Mouse (Mus musculus): ENCODE data around the gene Mpp6. TPM values are rescaled to one million over a fixed set of nuclear protein-coding genes. Genes with fewer than 3 reads are reported as not detected.

The Mpp6 gene
- total and polyA plus RNA-seq, 3 experiments: 13.2 to 67.6 (median 61.7) TPM

DNA sequence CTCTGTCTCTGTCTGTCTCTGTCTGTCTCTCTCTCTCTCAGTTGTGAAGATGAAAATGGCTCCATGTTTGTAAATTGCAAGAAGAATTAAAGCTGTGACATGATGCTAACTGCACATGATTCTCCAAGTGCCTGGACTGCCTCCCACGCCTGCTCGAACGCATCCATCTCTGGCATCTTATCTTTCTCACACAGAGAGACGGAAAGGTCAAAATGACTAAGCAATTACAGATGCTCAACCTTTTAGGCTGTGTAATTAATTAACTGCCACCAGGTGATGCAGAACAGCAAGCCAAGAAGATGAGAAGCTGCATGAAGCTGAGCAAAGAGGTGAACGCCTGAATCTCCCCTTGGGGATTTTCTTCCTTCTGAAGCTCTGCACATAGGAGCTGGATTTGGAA lies 130.4 kb downstream of the Mpp6 start:
- H3K27me3 ChIP-seq (ENCODE audit: control insufficient read depth, insufficient read depth, low read length): no peaks in the 10 kb centered on the region
- H3K79me2 ChIP-seq (replicated peaks; ENCODE audit: control insufficient read depth, insufficient read depth, low read length): no peaks in the 10 kb centered on the region
- DNase-seq: no peak
- 81% methylated on average over 5 of the region's 5 CpGs for WGBS
- no peak overlapping the region for H3K27ac ChIP-seq
- intact Hi-C loops (cut with DNase I): no loop called here
- H3K9ac ChIP-seq (ENCODE audit: low read depth, low read length): no peak overlapping the region
- TF ChIP-seq CTCF (IDR thresholded peaks at IDR 0.05): no peak
- no peak for TF ChIP-seq EP300 (IDR thresholded peaks at IDR 0.05; ENCODE audit: insufficient read depth, low read depth, low read length)
- TF ChIP-seq POLR2A (IDR thresholded peaks at IDR 0.05; ENCODE audit: insufficient read depth, low read depth, low read length): no peak
- no peak overlapping the region for H3K4me3 ChIP-seq
- no peaks in the 10 kb centered on the region for H3K36me3 ChIP-seq (ENCODE audit: control insufficient read depth, insufficient read depth, low read length)
- no peaks in the 10 kb centered on the region for H3K4me1 ChIP-seq (ENCODE audit: control insufficient read depth, insufficient read depth, low read length)

- 70% methylated on average over 4 of the region's 4 CpGs for WGBS
Measured at GRCm38 (mm10) chr6:50244126-50244525, 134.1 kb downstream of the Mpp6 start.

GRCm38 (mm10) chr6:50244967-50245366 lies 134.9 kb downstream of the Mpp6 start:
- Histone ChIP-seq H3K36me3 (ENCODE audit: control insufficient read depth, insufficient read depth, low read length) (no peaks in the 10 kb centered on the region), H3K27ac (no peak overlapping the region), H3K9ac (ENCODE audit: low read depth, low read length) (no peak overlapping the region), H3K79me2 (replicated peaks; ENCODE audit: control insufficient read depth, insufficient read depth, low read length) (no peaks in the 10 kb centered on the region), H3K27me3 (ENCODE audit: control insufficient read depth, insufficient read depth, low read length) (no peaks in the 10 kb centered on the region), H3K4me3 (no peak overlapping the region), H3K4me1 (ENCODE audit: control insufficient read depth, insufficient read depth, low read length) (no peaks in the 10 kb centered on the region)
- intact Hi-C loops (cut with DNase I): no loop called here
- no peak for TF ChIP-seq EP300 (IDR thresholded peaks at IDR 0.05; ENCODE audit: insufficient read depth, low read depth, low read length)
- WGBS: 73% methylated on average over 4 of the region's 4 CpGs
- DNase-seq: no peak

More at GRCm38 (mm10) chr6:50244126-50244525, 134.1 kb downstream of the Mpp6 start:
- no peak overlapping the region for H3K4me3 ChIP-seq
- no peak for DNase-seq
- H3K79me2 ChIP-seq (replicated peaks; ENCODE audit: control insufficient read depth, insufficient read depth, low read length): no peaks in the 10 kb centered on the region
- H3K27me3 ChIP-seq (ENCODE audit: control insufficient read depth, insufficient read depth, low read length): no peaks in the 10 kb centered on the region
- H3K9ac ChIP-seq (ENCODE audit: low read depth, low read length): no peak overlapping the region
- H3K36me3 ChIP-seq (ENCODE audit: control insufficient read depth, insufficient read depth, low read length): no peaks in the 10 kb centered on the region
- intact Hi-C loops (cut with DNase I): no loop called here
- TF ChIP-seq EP300 (IDR thresholded peaks at IDR 0.05; ENCODE audit: insufficient read depth, low read depth, low read length) (no peak), POLR2A (IDR thresholded peaks at IDR 0.05; ENCODE audit: insufficient read depth, low read depth, low read length) (no peak), CTCF (IDR thresholded peaks at IDR 0.05) (no peak)
- no peaks in the 10 kb centered on the region for H3K4me1 ChIP-seq (ENCODE audit: control insufficient read depth, insufficient read depth, low read length)
- H3K27ac ChIP-seq: no peak overlapping the region

DNA sequence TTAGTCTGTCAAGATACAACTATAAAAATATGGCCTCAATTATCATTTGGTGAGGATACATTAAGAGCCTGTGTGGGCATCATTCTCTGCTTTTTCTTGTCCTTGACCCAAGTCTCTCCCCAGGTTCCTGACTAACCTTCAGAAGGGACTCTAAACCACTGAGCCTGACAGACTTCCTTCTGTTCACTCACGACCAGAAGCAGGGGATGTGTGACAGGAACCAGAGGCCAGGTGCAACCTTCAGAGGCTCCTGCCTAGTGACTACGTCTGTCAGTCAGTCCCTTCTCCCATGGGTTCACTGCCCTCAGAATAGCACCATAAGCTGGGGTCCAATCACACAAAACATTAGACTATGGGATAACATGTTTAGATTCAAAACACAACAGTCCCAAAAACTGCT lies 137.3 kb downstream of the Mpp6 start:
- WGBS: 59% methylated on average over 2 of the region's 2 CpGs
- H3K27ac ChIP-seq: no peak overlapping the region

GRCm38 (mm10) chr6:50247791-50248190 lies 137.8 kb downstream of the Mpp6 start:
- no peak for TF ChIP-seq CTCF (IDR thresholded peaks at IDR 0.05)
- no peak for TF ChIP-seq POLR2A (IDR thresholded peaks at IDR 0.05; ENCODE audit: insufficient read depth, low read depth, low read length)
- TF ChIP-seq EP300 (IDR thresholded peaks at IDR 0.05; ENCODE audit: insufficient read depth, low read depth, low read length): no peak
- Histone ChIP-seq H3K4me1 (ENCODE audit: control insufficient read depth, insufficient read depth, low read length) (no peaks in the 10 kb centered on the region), H3K79me2 (replicated peaks; ENCODE audit: control insufficient read depth, insufficient read depth, low read length) (no peaks in the 10 kb centered on the region), H3K27me3 (ENCODE audit: control insufficient read depth, insufficient read depth, low read length) (no peaks in the 10 kb centered on the region), H3K4me3 (no peak overlapping the region), H3K9ac (ENCODE audit: low read depth, low read length) (no peak overlapping the region), H3K36me3 (ENCODE audit: control insufficient read depth, insufficient read depth, low read length) (no peaks in the 10 kb centered on the region), H3K27ac (no peak overlapping the region)
- DNase-seq: no peak
- WGBS: 77% methylated on average over 4 of the region's 4 CpGs
- intact Hi-C loops (cut with DNase I): no loop called here

More for the DNA sequence above, 137.3 kb downstream of the Mpp6 start:
- Histone ChIP-seq H3K79me2 (replicated peaks; ENCODE audit: control insufficient read depth, insufficient read depth, low read length) (no peaks in the 10 kb centered on the region), H3K4me3 (no peak overlapping the region), H3K9ac (ENCODE audit: low read depth, low read length) (no peak overlapping the region), H3K36me3 (ENCODE audit: control insufficient read depth, insufficient read depth, low read length) (no peaks in the 10 kb centered on the region), H3K4me1 (ENCODE audit: control insufficient read depth, insufficient read depth, low read length) (no peaks in the 10 kb centered on the region), H3K27me3 (ENCODE audit: control insufficient read depth, insufficient read depth, low read length) (no peaks in the 10 kb centered on the region)
- DNase-seq: no peak
- no peak for TF ChIP-seq EP300 (IDR thresholded peaks at IDR 0.05; ENCODE audit: insufficient read depth, low read depth, low read length)
- TF ChIP-seq CTCF (IDR thresholded peaks at IDR 0.05): no peak
- intact Hi-C loops (cut with DNase I): no loop called here

Other genes starting within 250 kb of the Mpp6 start
- gene Gsdme, start 153.6 kb downstream of the Mpp6 start, total RNA-seq (2021): under 1 TPM; 0.29 to 0.32 TPM
- 0.41 and 0.56 TPM in 2 replicates for gene Gsdme, start 153.6 kb downstream of the Mpp6 start, polyA plus RNA-seq (2012; rRNA removed)